Comparison of ENCODE assay signal across 8 mouse cellular contexts in genomic region chr5:124899945-124900631, GRCm38 (mm10). TPM values are rescaled to one million over a fixed set of nuclear protein-coding genes. Genes with fewer than 3 reads are reported as not detected.
A peak's percentile ranks its signal among the peaks of the same experiment; 100 is the strongest.
DNase-seq lines count a peak whose midpoint lies in the region; ATAC-seq and TF ChIP-seq lines count a peak whose summit lies in the region.

No protein-coding gene starts in this region.

- H3K4me2 ChIP-seq in heart, embryonic 11.5 days: peak overlapping the region; percentile 53
- H3K4me2 ChIP-seq in kidney, embryonic 15.5 days: peak overlapping the region; percentile 53
- H3K4me2 ChIP-seq in limb, embryonic 15.5 days: peak overlapping the region; percentile 45

- no peak; the same call in 1 of the 2 replicates for ATAC-seq in heart, embryonic 11.5 days (replicated peaks; ENCODE audit: insufficient number of reproducible peaks, low FRiP score, low TSS enrichment)
- peak; percentile 47; the same call in 1 of the 2 replicates for ATAC-seq in kidney, embryonic 15.5 days (replicated peaks; ENCODE audit: low FRiP score)
- no peak; the same call in 1 of the 2 replicates for ATAC-seq in limb, embryonic 15.5 days (ENCODE audit: insufficient number of reproducible peaks, low FRiP score, low TSS enrichment, low read depth)
- ATAC-seq in monocyte, adult 5-6 weeks (replicated peaks; ENCODE audit: insufficient number of reproducible peaks, low FRiP score, low TSS enrichment, poor library complexity, severe bottlenecking): peak; percentile 93

- no peaks in the 10 kb centered on the region for H3K27me3 ChIP-seq in heart, embryonic 11.5 days (ENCODE audit: control insufficient read depth, insufficient read depth, low read length)
- no peaks in the 10 kb centered on the region for H3K27me3 ChIP-seq in kidney, embryonic 15.5 days
- no peaks in the 10 kb centered on the region for H3K27me3 ChIP-seq in limb, embryonic 15.5 days

- H3K4me1 ChIP-seq in bone marrow, adult 2 months (ENCODE audit: control insufficient read depth, insufficient read depth, low read length): no peaks in the 10 kb centered on the region
- no peaks in the 10 kb centered on the region; the same call in 1 of the 2 replicates for H3K4me1 ChIP-seq in embryonic fibroblast, embryonic 13.5 days (ENCODE audit: control insufficient read depth, insufficient read depth, low read length)
- H3K4me1 ChIP-seq in heart, embryonic 11.5 days (ENCODE audit: control insufficient read depth, insufficient read depth, low read length): peaks cover 5% of the 10 kb centered on the region
- H3K4me1 ChIP-seq in kidney, embryonic 15.5 days: peaks cover 24% of the 10 kb centered on the region
- H3K4me1 ChIP-seq in limb, embryonic 15.5 days: peaks cover 25% of the 10 kb centered on the region

- no peak overlapping the region for H3K4me3 ChIP-seq in bone marrow, adult 2 months (replicated peaks; ENCODE audit: control insufficient read depth, low read depth, low read length)
- H3K4me3 ChIP-seq in embryonic fibroblast, embryonic 13.5 days (ENCODE audit: insufficient read depth, low read length): no peak overlapping the region
- peak overlapping the region; percentile 14; the same call in 1 of the 2 replicates for H3K4me3 ChIP-seq in heart, embryonic 11.5 days (ENCODE audit: low read depth, low read length)
- H3K4me3 ChIP-seq in kidney, embryonic 15.5 days (replicated peaks): peak overlapping the region; percentile 17; the same call in 1 of the 2 replicates
- H3K4me3 ChIP-seq in limb, embryonic 15.5 days: peak overlapping the region; percentile 25

- WGBS in bone marrow, adult 2 months: 20% methylated on average over 20 of the region's 20 CpGs
- 29% methylated on average over 20 of the region's 20 CpGs for WGBS in heart, embryonic 11.5 days (ENCODE audit: insufficient replicate concordance)
- 28% methylated on average over 20 of the region's 20 CpGs for WGBS in kidney, embryonic 15.5 days
- 17% methylated on average over 20 of the region's 20 CpGs for WGBS in limb, embryonic 15.5 days

- no peak overlapping the region for H3K27ac ChIP-seq in bone marrow, adult 2 months (ENCODE audit: control insufficient read depth, insufficient read depth, low read depth, low read length, poor library complexity)
- peak overlapping the region; percentile 76 for H3K27ac ChIP-seq in embryonic fibroblast, embryonic 13.5 days (ENCODE audit: insufficient read depth, low read length)
- H3K27ac ChIP-seq in heart, embryonic 11.5 days (ENCODE audit: low read depth, low read length): no peak overlapping the region
- no peak overlapping the region for H3K27ac ChIP-seq in kidney, embryonic 15.5 days
- H3K27ac ChIP-seq in limb, embryonic 15.5 days: peak overlapping the region; percentile 57

- DNase-seq in B cell, adult 2 months: peak; percentile 94
- DNase-seq in spleen, postnatal 36 days (ENCODE audit: low spot score in 2 of 2): peak; percentile 73 to 75

- H3K9ac ChIP-seq in heart, embryonic 11.5 days (ENCODE audit: low read depth, low read length): peak overlapping the region; percentile 1; the same call in 1 of the 2 replicates
- H3K9ac ChIP-seq in kidney, embryonic 15.5 days: no peak overlapping the region
- no peak overlapping the region for H3K9ac ChIP-seq in limb, embryonic 15.5 days

- no peaks in the 10 kb centered on the region for H3K9me3 ChIP-seq in heart, embryonic 11.5 days (replicated peaks; ENCODE audit: control insufficient read depth, low read length)
- no peaks in the 10 kb centered on the region for H3K9me3 ChIP-seq in kidney, embryonic 15.5 days (replicated peaks)
- no peaks in the 10 kb centered on the region for H3K9me3 ChIP-seq in limb, embryonic 15.5 days

- no peaks in the 10 kb centered on the region for H3K36me3 ChIP-seq in heart, embryonic 11.5 days (ENCODE audit: control insufficient read depth, insufficient read depth, low read length)
- H3K36me3 ChIP-seq in kidney, embryonic 15.5 days: no peaks in the 10 kb centered on the region
- no peaks in the 10 kb centered on the region for H3K36me3 ChIP-seq in limb, embryonic 15.5 days

- TF ChIP-seq POLR2A in bone marrow, adult 2 months (IDR thresholded peaks at IDR 0.05; ENCODE audit: borderline replicate concordance, control insufficient read depth, low read depth, low read length): no peak
- TF ChIP-seq POLR2A in embryonic fibroblast, embryonic 13.5 days (IDR thresholded peaks at IDR 0.05; ENCODE audit: low read depth, low read length): no peak

- peak; percentile 99 for TF ChIP-seq CTCF in bone marrow, adult 2 months (IDR thresholded peaks at IDR 0.05; ENCODE audit: control insufficient read depth, insufficient read depth, low read length)
- peak; percentile 98 for TF ChIP-seq CTCF in embryonic fibroblast, embryonic 13.5 days (IDR thresholded peaks at IDR 0.05; ENCODE audit: borderline replicate concordance, insufficient read depth, low read length)

RNA-seq across cellular contexts. Expression of gene Zfp664, which starts 37.6 kb away (rescaled TPM):
- 10.8 and 12.2 TPM in 2 replicates for polyA plus RNA-seq in bone marrow, adult 2 months (2011; ENCODE audit: insufficient read depth, insufficient read length, low replicate concordance, missing spikeins)
- polyA plus RNA-seq in embryonic fibroblast, embryonic 13.5 days (2011; ENCODE audit: insufficient read length, low read depth, missing spikeins): 43.0 and 54.0 TPM in 2 replicates
- polyA plus RNA-seq in heart, embryonic 11.5 days (2014; fragmentation: Nextera tagmentation; extraction: Ambion mirVana): 54.9 and 63.8 TPM in 2 replicates
- 118 and 126 TPM in 2 replicates for polyA plus RNA-seq in kidney, embryonic 15.5 days (2015; fragmentation: Nextera tagmentation; extraction: Ambion mirVana)
- 68.4 and 75.6 TPM in 2 replicates for polyA plus RNA-seq in limb, embryonic 15.5 days (2015; fragmentation: Nextera tagmentation; extraction: Ambion mirVana)
- 5.8 to 25.7 TPM (median 19.3 TPM) in 3 replicates for total RNA-seq in monocyte, adult 5-6 weeks (2017)

RNA-seq across cellular contexts. Expression of gene Ccdc92, which starts 37.9 kb away (rescaled TPM):
- 2.8 and 2.9 TPM in 2 replicates for polyA plus RNA-seq in bone marrow, adult 2 months (2011; ENCODE audit: insufficient read depth, insufficient read length, low replicate concordance, missing spikeins)
- 1.5 and 2.6 TPM in 2 replicates for polyA plus RNA-seq in embryonic fibroblast, embryonic 13.5 days (2011; ENCODE audit: insufficient read length, low read depth, missing spikeins)
- 5.3 and 5.8 TPM in 2 replicates for polyA plus RNA-seq in heart, embryonic 11.5 days (2014; fragmentation: Nextera tagmentation; extraction: Ambion mirVana)
- polyA plus RNA-seq in kidney, embryonic 15.5 days (2015; fragmentation: Nextera tagmentation; extraction: Ambion mirVana): 9.1 and 9.7 TPM in 2 replicates
- polyA plus RNA-seq in limb, embryonic 15.5 days (2015; fragmentation: Nextera tagmentation; extraction: Ambion mirVana): 5.4 and 6.1 TPM in 2 replicates
- 0.96 to 9.1 TPM (median 1.6 TPM) in 3 replicates for total RNA-seq in monocyte, adult 5-6 weeks (2017)

Comparison
In these comparisons a context has a peak if more than half of its experiments do, and no peak if none do; other contexts are left out.
1. H3K27ac ChIP-seq: peak in embryonic fibroblast, embryonic 13.5 days (single experiment) and limb, embryonic 15.5 days (single experiment); none in bone marrow, adult 2 months (single experiment), heart, embryonic 11.5 days (single experiment) and kidney, embryonic 15.5 days (single experiment).
2. H3K4me3 ChIP-seq: peak in heart, embryonic 11.5 days (single experiment), kidney, embryonic 15.5 days (single experiment) and limb, embryonic 15.5 days (single experiment); none in bone marrow, adult 2 months (single experiment) and embryonic fibroblast, embryonic 13.5 days (single experiment).
3. ATAC-seq: peak in kidney, embryonic 15.5 days (single experiment) and monocyte, adult 5-6 weeks (single experiment); none in heart, embryonic 11.5 days (single experiment) and limb, embryonic 15.5 days (single experiment).
4. Peak in every context shown above with its lines, with median percentiles within 50 percentile points of each other: H3K4me2 ChIP-seq.